Mouse (Mus musculus): ENCODE measurements around the gene Kcnf1. TPM values are rescaled to one million over a fixed set of nuclear protein-coding genes. Genes with fewer than 3 reads are reported as not detected.

Gene Kcnf1
- polyA plus RNA-seq, 1 experiment from 2014 or later, result 0.29 TPM

DNA sequence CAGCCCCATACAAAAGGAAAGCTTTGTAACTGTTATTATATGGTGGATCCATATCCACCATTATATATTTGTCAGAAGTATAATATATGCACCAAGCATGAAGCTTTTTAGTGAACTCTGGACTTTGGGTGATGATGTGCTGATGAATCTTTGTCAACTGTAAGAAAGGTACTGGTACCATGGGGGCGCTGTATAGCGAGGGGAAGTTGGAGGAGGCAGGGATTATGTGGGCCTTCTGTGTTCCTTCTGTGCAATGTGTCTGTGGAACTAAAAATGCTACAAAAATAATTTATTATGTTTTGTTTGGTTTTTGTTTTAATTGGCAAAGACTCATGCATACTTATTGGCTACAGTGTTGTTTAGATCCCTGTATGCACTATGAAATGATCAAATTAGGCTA is 16.2 kb upstream of the Kcnf1 start:
- H3K4me2 ChIP-seq, result no peak overlapping the region
- WGBS (ENCODE audit: insufficient replicate concordance), result 73% methylated on average over 2 of the region's 2 CpGs
- no peaks in the 10 kb centered on the region for H3K4me1 ChIP-seq (replicated peaks)
- no peaks in the 10 kb centered on the region for H3K36me3 ChIP-seq (replicated peaks)
- no peak overlapping the region for H3K4me3 ChIP-seq (replicated peaks)
- no peak for ATAC-seq (ENCODE audit: insufficient read depth)
- no peak overlapping the region for H3K9ac ChIP-seq
- H3K27ac ChIP-seq (replicated peaks), result no peak overlapping the region
- H3K27me3 ChIP-seq, result no peaks in the 10 kb centered on the region
- H3K9me3 ChIP-seq (replicated peaks), result no peaks in the 10 kb centered on the region; the same call in 1 of the 2 replicates

DNA sequence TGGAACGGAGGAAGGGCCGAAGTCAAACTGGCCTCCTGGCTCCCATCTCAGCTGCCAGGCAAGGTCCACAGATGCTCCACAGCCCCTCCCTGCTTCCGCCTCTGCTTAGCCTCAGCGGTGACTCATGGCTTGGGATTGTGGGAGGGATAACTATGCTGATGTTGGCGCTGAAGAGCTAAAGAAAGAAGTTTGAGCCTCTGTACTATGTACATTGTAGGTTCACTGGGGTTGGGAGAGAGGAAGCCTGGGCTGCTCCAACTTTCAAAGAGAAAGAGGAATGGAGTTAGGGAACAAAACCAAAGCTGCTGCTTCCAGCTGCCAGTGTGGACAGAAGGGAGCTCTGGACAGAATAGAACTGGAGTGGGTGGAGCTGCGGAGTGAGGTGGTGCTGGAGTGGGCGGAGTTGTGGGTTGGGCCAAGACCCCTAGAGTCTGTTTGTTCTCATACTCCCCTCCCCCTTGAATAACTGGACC is 7.7 kb upstream of the Kcnf1 start:
- no peak overlapping the region for H3K27ac ChIP-seq (replicated peaks)
- H3K27me3 ChIP-seq, result no peaks in the 10 kb centered on the region
- H3K4me2 ChIP-seq, result no peak overlapping the region
- H3K36me3 ChIP-seq (replicated peaks), result no peaks in the 10 kb centered on the region
- WGBS (ENCODE audit: insufficient replicate concordance), result 14% methylated on average over 7 of the region's 7 CpGs
- H3K4me1 ChIP-seq (replicated peaks), result no peaks in the 10 kb centered on the region
- no peak overlapping the region for H3K4me3 ChIP-seq (replicated peaks)
- no peak for ATAC-seq (ENCODE audit: insufficient read depth)
- H3K9me3 ChIP-seq (replicated peaks), result no peaks in the 10 kb centered on the region
- no peak overlapping the region for H3K9ac ChIP-seq

DNA sequence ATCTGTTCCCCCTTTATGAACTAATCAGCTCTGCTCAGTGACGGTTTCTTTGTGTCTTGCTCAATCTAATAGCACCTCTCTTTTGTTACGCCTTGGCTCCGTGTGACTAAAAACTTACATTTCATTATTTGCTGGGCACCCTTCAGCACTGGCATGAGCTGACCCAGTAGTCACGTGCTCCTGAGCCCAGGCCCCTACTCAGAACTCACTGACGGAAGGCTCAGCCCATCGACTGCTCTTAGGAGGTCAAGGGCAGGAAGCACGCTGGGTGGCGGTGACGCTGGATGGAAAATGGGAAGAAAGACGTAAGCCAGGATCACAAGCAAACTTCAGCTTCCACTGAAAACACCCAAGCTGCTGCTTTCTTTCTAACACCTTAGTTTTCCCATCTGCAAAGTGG is 7.1 kb upstream of the Kcnf1 start:
- ATAC-seq (ENCODE audit: insufficient read depth), result no peak
- 36% methylated on average over 10 of the region's 10 CpGs for WGBS (ENCODE audit: insufficient replicate concordance)

DNA sequence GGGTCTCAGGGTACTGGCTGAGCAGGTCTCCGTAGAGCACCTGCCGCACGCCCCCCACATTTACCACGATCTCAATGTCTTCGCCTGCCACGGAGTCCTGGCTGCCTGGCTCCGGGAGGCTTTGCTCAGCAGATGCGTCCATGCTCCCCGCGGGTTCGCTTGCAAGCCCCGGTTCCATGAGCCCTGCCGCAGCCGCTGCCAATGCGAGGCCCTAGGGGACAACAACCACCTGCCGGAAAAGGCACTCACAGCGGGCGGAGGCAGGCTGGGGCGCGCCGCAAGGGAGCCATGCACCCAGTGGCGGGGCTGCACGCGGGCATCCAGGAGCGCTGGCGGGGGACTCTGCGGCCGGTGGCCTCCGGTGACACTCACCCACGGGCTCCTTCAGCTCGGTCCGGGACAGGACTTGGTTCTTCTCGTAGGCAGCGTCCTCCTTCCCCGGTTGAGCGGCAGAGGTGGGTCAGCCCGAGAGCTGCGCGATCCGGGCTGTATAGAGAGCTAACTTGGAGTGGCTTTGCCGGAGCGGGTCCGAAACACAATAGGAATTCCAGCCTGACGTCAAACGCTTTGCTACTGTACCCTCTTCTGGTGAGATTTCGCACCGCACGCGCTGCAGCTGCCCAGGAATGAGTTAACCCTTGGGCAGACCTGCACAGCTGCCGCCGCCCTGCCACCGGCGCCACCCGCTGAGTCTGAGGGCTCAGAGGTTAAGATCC is 489 bp downstream of the Kcnf1 start:
- Histone ChIP-seq H3K9ac (no peak overlapping the region), H3K4me2 (peak overlapping the region; percentile 38), H3K36me3 (replicated peaks) (no peaks in the 10 kb centered on the region), H3K27ac (replicated peaks) (no peak overlapping the region), H3K9me3 (replicated peaks) (no peaks in the 10 kb centered on the region), H3K27me3 (peaks cover 36% of the 10 kb centered on the region), H3K4me3 (replicated peaks) (no peak overlapping the region), H3K4me1 (replicated peaks) (no peaks in the 10 kb centered on the region)
- ATAC-seq (ENCODE audit: insufficient read depth), result no peak
- 2% methylated on average over 54 of the region's 54 CpGs for WGBS (ENCODE audit: insufficient replicate concordance)

More for the DNA sequence above, 7.1 kb upstream of the Kcnf1 start:
- Histone ChIP-seq H3K4me2 (no peak overlapping the region), H3K9ac (no peak overlapping the region), H3K4me1 (replicated peaks) (no peaks in the 10 kb centered on the region), H3K36me3 (replicated peaks) (no peaks in the 10 kb centered on the region), H3K27ac (replicated peaks) (no peak overlapping the region), H3K4me3 (replicated peaks) (no peak overlapping the region), H3K27me3 (no peaks in the 10 kb centered on the region; the same call in 1 of the 2 replicates), H3K9me3 (replicated peaks) (no peaks in the 10 kb centered on the region)

DNA sequence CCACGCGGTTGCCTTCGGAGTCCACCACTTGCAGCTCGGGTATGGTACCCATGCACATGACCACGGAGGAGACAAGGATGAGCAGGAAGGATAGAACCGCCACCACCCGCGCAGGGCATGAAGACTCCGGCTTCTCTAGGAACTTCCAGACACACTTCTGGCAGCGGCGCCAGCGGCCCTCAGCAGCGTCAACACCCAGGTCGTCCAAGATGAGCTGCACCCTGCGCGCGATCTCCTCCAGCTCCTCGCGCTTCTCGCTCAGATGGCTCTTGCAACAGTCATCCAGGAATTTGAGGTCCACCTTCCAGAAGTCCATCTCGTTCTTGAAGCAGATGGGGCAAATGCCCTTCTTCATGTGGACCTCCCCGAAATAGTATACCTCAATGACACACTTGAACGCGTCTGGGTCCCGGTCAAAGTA is 1.1 kb downstream of the Kcnf1 start:
- WGBS (ENCODE audit: insufficient replicate concordance), result 15% methylated on average over 25 of the region's 25 CpGs
- Histone ChIP-seq H3K36me3 (replicated peaks) (no peaks in the 10 kb centered on the region), H3K4me3 (replicated peaks) (no peak overlapping the region), H3K27me3 (peaks cover 36% of the 10 kb centered on the region), H3K27ac (replicated peaks) (no peak overlapping the region), H3K4me1 (replicated peaks) (no peaks in the 10 kb centered on the region), H3K9ac (no peak overlapping the region), H3K9me3 (replicated peaks) (no peaks in the 10 kb centered on the region), H3K4me2 (0 out of 2 replicates have a peak overlapping the region, but pooled peaks have one; percentile 38)
- ATAC-seq (ENCODE audit: insufficient read depth), result no peak

DNA sequence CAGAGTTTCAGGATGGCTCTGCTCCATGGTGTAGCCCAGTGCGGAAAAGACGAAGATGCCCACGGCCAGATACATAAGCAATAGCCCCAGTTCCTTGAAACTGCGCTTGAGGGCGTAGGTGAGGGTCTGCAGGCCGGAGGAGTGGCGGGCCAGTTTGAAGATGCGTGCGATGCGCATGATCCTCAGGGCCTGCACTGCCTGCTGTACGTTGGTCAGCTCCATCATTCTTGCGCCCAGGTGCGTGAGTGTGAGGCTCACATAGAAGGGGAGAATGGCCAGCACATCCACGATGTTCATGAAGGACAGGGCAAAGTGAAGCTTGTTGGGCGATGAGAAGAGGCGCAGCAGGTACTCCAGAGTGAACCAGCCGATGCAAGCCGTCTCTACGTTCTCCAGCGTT is 1.6 kb downstream of the Kcnf1 start:
- 58% methylated on average over 20 of the region's 20 CpGs for WGBS (ENCODE audit: insufficient replicate concordance)
- Histone ChIP-seq H3K9me3 (replicated peaks) (no peaks in the 10 kb centered on the region), H3K9ac (no peak overlapping the region), H3K4me2 (no peak overlapping the region), H3K27ac (replicated peaks) (no peak overlapping the region), H3K4me3 (replicated peaks) (no peak overlapping the region), H3K27me3 (peaks cover 36% of the 10 kb centered on the region), H3K36me3 (replicated peaks) (no peaks in the 10 kb centered on the region), H3K4me1 (replicated peaks) (no peaks in the 10 kb centered on the region)
- ATAC-seq (ENCODE audit: insufficient read depth), result no peak

DNA sequence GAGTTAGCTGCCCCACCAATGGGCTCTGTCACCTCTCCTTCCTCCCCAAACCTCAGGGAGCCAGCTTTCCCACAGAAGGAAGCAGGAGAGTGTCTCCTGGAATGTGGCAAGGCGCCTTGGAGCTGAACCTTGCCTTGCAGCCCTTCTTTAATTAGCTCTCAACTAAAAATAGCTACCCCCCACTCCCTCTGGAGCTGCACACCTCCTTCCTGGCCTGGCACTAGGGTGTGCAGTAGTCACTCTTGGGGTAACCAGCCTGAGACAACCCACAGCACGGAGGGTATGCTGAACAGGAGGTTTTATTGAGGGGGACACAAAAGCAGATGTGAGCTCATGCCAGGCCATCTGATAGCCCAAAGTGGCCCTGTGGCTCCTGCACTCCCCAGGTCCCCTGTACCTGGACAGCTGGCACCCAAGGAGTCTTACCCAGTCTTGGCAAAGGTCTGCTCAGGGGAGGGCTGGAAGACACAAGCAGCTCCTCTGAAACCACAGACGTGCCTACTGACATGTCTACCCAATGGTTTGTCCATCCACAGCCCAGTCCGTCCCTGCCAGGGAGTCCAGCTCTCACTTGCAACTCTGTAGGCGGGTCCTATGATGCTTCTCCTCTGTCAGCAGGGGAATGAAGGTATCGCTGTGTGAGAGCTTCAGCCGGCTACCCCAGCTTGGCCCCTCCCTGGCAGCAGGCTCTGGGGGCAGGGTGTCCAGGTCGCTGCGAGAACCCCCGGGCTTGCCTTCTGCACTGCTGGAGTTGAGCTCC is 2.4 kb downstream of the Kcnf1 start:
- no peak for ATAC-seq (ENCODE audit: insufficient read depth)
- H3K27ac ChIP-seq (replicated peaks), result no peak overlapping the region
- H3K9me3 ChIP-seq (replicated peaks), result no peaks in the 10 kb centered on the region
- peaks cover 36% of the 10 kb centered on the region for H3K27me3 ChIP-seq
- no peak overlapping the region for H3K9ac ChIP-seq
- no peak overlapping the region for H3K4me3 ChIP-seq (replicated peaks)
- no peaks in the 10 kb centered on the region for H3K4me1 ChIP-seq (replicated peaks)
- no peak overlapping the region for H3K4me2 ChIP-seq
- H3K36me3 ChIP-seq (replicated peaks), result no peaks in the 10 kb centered on the region
- WGBS (ENCODE audit: insufficient replicate concordance), result 52% methylated on average over 10 of the region's 10 CpGs

DNA sequence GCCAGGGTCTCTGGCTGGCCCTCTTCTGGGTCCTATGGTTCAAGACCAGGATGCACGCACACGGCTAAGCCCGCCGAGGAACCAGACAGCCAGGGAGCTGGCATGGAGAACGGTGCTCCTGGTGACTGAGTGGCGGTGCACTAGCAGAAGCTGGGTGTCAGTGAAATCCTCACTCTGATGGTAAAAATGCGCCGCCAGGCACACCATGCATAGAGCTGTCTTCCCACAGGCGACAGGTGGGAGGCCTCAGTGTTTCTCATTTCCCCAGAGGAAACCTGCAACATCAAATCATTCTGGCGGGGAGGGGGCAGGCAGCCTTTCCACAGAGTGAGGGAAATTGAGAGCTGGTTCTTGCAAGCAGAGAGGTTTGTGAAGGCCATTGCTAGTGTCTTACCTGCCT is 6.3 kb downstream of the Kcnf1 start:
- H3K27me3 ChIP-seq, result peaks cover 14% of the 10 kb centered on the region
- no peak overlapping the region for H3K27ac ChIP-seq (replicated peaks)
- no peaks in the 10 kb centered on the region for H3K9me3 ChIP-seq (replicated peaks)
- 69% methylated on average over 10 of the region's 10 CpGs for WGBS (ENCODE audit: insufficient replicate concordance)
- H3K36me3 ChIP-seq (replicated peaks), result no peaks in the 10 kb centered on the region
- no peak for ATAC-seq (ENCODE audit: insufficient read depth)
- H3K4me2 ChIP-seq, result no peak overlapping the region
- H3K4me1 ChIP-seq (replicated peaks), result no peaks in the 10 kb centered on the region
- no peak overlapping the region for H3K9ac ChIP-seq
- no peak overlapping the region for H3K4me3 ChIP-seq (replicated peaks)

DNA sequence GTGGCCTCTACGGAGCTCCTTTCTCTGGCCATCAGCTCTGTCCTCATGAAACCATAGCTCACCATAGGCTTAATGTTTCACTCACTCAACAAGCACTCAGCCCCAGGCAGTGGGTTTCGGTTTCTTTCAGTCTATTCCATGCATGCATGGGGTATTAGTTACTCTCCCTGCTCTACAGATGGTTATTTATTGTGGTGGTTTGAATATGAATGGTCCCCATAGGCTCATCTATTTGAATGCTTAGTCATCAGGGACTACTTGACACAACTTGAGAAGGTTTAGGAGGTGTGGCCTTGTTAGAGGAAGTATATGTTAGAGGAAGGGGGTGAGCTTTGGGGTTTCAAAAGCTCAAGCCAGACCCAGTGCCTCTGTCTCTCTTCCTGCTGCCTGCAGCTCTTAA is 10.6 kb downstream of the Kcnf1 start:
- WGBS (ENCODE audit: insufficient replicate concordance), result 61% methylated on average over 2 of the region's 2 CpGs
- no peak overlapping the region for H3K9ac ChIP-seq
- no peak overlapping the region for H3K4me3 ChIP-seq (replicated peaks)
- no peak overlapping the region for H3K27ac ChIP-seq (replicated peaks)
- no peak for ATAC-seq (ENCODE audit: insufficient read depth)
- no peaks in the 10 kb centered on the region for H3K9me3 ChIP-seq (replicated peaks)
- H3K27me3 ChIP-seq, result no peaks in the 10 kb centered on the region
- no peaks in the 10 kb centered on the region for H3K4me1 ChIP-seq (replicated peaks)
- no peaks in the 10 kb centered on the region for H3K36me3 ChIP-seq (replicated peaks)
- no peak overlapping the region for H3K4me2 ChIP-seq

DNA sequence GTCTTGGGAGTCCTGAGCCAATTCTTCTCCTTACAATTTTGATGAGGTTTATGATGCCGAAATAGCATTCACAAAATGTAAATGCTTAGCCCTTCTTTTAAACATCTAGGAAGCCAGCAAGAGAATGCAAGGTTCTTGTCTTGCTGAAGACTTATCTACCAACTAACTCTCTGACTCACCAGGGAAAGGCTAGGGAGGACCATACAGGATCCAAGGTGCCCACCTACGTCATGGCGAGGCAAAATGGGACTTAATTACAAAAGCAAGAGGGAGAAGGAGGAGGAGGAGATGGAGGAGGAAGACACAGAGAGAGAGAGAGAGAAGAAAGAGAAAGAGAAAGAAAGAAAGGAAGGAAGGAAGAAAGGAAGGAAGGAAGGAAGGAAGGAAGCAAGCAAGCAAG is 12.7 kb downstream of the Kcnf1 start:
- Histone ChIP-seq H3K4me1 (replicated peaks) (no peaks in the 10 kb centered on the region), H3K36me3 (replicated peaks) (no peaks in the 10 kb centered on the region), H3K9ac (no peak overlapping the region), H3K27me3 (no peaks in the 10 kb centered on the region), H3K4me3 (replicated peaks) (no peak overlapping the region), H3K4me2 (no peak overlapping the region), H3K9me3 (replicated peaks) (no peaks in the 10 kb centered on the region), H3K27ac (replicated peaks) (no peak overlapping the region)
- ATAC-seq (ENCODE audit: insufficient read depth), result no peak
- WGBS (ENCODE audit: insufficient replicate concordance), result 69% methylated on average over 3 of the region's 3 CpGs

DNA sequence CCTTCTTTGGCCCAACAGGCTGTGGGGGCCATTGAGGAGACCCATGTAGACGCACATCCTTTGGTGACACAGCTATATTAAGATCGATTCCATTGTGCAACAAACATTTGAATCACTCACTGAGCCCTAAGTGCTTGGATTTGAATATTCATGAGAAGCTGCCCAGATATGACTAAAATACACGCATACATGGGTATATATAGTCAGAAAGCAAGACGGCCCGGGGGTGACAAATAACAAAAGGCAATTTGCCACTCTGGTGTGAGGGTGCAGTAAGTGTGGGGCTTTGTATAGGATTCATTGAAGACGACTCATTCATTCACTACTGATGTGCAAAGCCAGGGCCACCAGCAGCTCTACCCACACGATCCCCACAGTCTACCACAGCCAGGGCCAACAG is 17.1 kb downstream of the Kcnf1 start:
- Histone ChIP-seq H3K36me3 (replicated peaks) (no peaks in the 10 kb centered on the region), H3K4me2 (no peak overlapping the region), H3K9ac (no peak overlapping the region), H3K4me1 (replicated peaks) (no peaks in the 10 kb centered on the region), H3K4me3 (replicated peaks) (no peak overlapping the region), H3K27me3 (no peaks in the 10 kb centered on the region), H3K9me3 (replicated peaks) (no peaks in the 10 kb centered on the region), H3K27ac (replicated peaks) (no peak overlapping the region)
- 54% methylated on average over 7 of the region's 7 CpGs for WGBS (ENCODE audit: insufficient replicate concordance)
- no peak for ATAC-seq (ENCODE audit: insufficient read depth)
